Mouse (Mus musculus): ENCODE data around the gene Gm20219. TPM values are rescaled to one million over a fixed set of nuclear protein-coding genes. Genes with fewer than 3 reads are reported as not detected.

The Gm20219 gene
- polyA plus RNA-seq (2015; fragmentation: Nextera tagmentation; extraction: Ambion mirVana): not detected in 2 replicates

GRCm38 (mm10) chr17:56554122-56554551 is at the start of gene Gm20219:
Gm20219 (minus strand) TSS chr17:56554387.

DNA sequence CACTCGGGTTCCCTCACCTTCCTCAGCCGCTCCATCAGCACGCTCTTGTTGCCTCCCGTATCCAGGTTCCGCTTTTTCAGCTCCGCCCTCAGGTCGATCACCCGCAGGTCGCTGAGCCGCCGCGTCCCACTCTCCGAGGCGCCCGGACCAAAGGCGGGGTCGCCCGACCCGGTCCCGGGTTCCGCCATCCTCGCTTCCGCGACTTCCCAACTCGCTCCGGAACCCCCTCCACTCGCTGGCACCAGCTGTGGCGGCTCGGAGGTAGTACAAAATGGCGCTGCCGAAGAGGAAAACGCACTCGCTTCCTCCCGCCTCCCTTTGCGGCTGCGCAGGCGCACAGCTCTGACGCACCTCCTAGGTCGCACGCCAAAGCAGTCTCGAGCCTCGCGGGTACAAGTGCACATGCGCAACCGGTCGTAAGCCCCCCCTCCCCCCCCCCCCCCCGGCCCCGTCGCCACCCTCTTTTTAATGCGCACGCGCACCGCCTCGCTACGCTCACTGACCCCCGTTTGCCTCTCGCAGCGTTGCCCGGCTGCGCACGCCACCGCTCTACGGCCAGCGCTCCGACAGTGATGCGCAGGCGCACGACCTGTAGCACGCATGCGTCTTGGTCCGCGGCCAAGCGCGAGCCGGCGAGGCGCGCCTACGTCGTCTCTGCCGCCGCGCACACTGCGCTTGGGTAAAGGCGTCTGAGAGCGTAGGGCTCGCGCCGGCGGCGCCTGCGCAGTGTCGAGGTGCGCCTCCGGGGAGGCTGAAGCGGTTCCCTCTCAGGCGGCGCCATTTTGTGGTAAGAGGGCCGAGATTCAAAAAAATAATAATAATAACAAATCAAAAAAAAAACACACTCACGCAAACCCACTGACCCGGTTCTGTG is 30.3 kb upstream of the Gm20219 start, which contains the start of the genes Safb2 and Safb:
Safb2 (minus strand) TSS at position 329 of the 874 bp plus-strand sequence.
Safb (plus strand) TSS at position 569 of the 874 bp plus-strand sequence.

GRCm38 (mm10) chr17:56512310-56512709 is 41.9 kb downstream of the Gm20219 start, which contains the start of gene Znrf4:
Znrf4 (minus strand) TSS chr17:56512431.

Other genes starting within 250 kb of the Gm20219 start
- 17.4 and 20.2 TPM in 2 replicates for gene Kdm4b, start 228.3 kb downstream of the Gm20219 start, polyA plus RNA-seq (2015; fragmentation: Nextera tagmentation; extraction: Ambion mirVana)
- gene Ptprs, start 77.9 kb downstream of the Gm20219 start, polyA plus RNA-seq (2015; fragmentation: Nextera tagmentation; extraction: Ambion mirVana): 52.6 and 62.0 TPM in 2 replicates
- gene Znrf4, start 42.0 kb downstream of the Gm20219 start, polyA plus RNA-seq (2015; fragmentation: Nextera tagmentation; extraction: Ambion mirVana): not detected in 2 replicates
- 29.1 and 47.8 TPM in 2 replicates for gene Safb2, start 30.2 kb upstream of the Gm20219 start, polyA plus RNA-seq (2015; fragmentation: Nextera tagmentation; extraction: Ambion mirVana)
- gene Safb, start 30.4 kb upstream of the Gm20219 start, polyA plus RNA-seq (2015; fragmentation: Nextera tagmentation; extraction: Ambion mirVana): 37.7 and 44.7 TPM in 2 replicates
- 641 and 952 TPM in 2 replicates for gene 2410015M20Rik, start 55.4 kb upstream of the Gm20219 start, polyA plus RNA-seq (2015; fragmentation: Nextera tagmentation; extraction: Ambion mirVana)
- 2,312 and 3,349 TPM in 2 replicates for gene Rpl36, start 59.0 kb upstream of the Gm20219 start, polyA plus RNA-seq (2015; fragmentation: Nextera tagmentation; extraction: Ambion mirVana)
- 66.1 and 166 TPM in 2 replicates for gene Lonp1, start 72.5 kb upstream of the Gm20219 start, polyA plus RNA-seq (2015; fragmentation: Nextera tagmentation; extraction: Ambion mirVana)
- gene Catsperd, start 73.8 kb upstream of the Gm20219 start, polyA plus RNA-seq (2015; fragmentation: Nextera tagmentation; extraction: Ambion mirVana): 0.98 and 2.5 TPM in 2 replicates
- 37.1 and 48.7 TPM in 2 replicates for gene Ranbp3, start 118.9 kb upstream of the Gm20219 start, polyA plus RNA-seq (2015; fragmentation: Nextera tagmentation; extraction: Ambion mirVana)
- gene Ndufa11, start 163.4 kb upstream of the Gm20219 start, polyA plus RNA-seq (2015; fragmentation: Nextera tagmentation; extraction: Ambion mirVana): 563 and 594 TPM in 2 replicates
- gene Vmac, start 163.6 kb upstream of the Gm20219 start, polyA plus RNA-seq (2015; fragmentation: Nextera tagmentation; extraction: Ambion mirVana): 19.4 and 35.9 TPM in 2 replicates
- gene Nrtn, start 203.1 kb upstream of the Gm20219 start, polyA plus RNA-seq (2015; fragmentation: Nextera tagmentation; extraction: Ambion mirVana): 14.4 and 16.2 TPM in 2 replicates
- 26.3 and 33.9 TPM in 2 replicates for gene Dus3l, start 210.4 kb upstream of the Gm20219 start, polyA plus RNA-seq (2015; fragmentation: Nextera tagmentation; extraction: Ambion mirVana)
- gene Prr22, start 215.9 kb upstream of the Gm20219 start, polyA plus RNA-seq (2015; fragmentation: Nextera tagmentation; extraction: Ambion mirVana): 0.17 and 0.46 TPM in 2 replicates

Data from adrenal gland, postnatal 0 days (tissue).